Mouse (Mus musculus): Measurements from ENCODE around the gene Nfs1. TPM values are rescaled to one million over a fixed set of nuclear protein-coding genes. Genes with fewer than 3 reads are reported as not detected.
A peak's percentile ranks its signal among the peaks of the same experiment; 100 is the strongest.

Gene Nfs1
- polyA plus RNA-seq, 1 experiment from 2014 or later = 41.0 TPM

DNA sequence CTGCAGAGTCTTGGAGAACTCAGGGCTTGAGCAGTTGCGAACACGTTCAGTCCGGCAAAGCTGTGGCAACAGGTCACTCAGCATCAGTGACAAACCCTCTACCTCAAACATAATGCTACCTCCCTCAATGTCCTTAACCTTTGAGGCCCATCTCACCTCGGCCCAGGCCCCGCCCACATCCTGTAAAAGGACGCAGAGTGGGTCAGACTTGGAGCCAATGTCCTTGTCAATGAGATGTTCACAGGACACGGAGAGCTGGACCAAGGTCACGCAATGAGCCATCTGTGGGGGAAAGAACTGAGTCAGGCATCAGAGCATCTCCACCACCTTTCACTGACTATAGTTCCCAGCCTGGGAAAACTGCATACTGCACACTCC, 64.8 kb downstream of the Nfs1 start:
- no peaks in the 10 kb centered on the region for H3K4me1 ChIP-seq (replicated peaks; ENCODE audit: control insufficient read depth, insufficient read depth, low read length)
- H3K27me3 ChIP-seq (ENCODE audit: control insufficient read depth, insufficient read depth, low read depth, low read length) = no peaks in the 10 kb centered on the region
- 79% methylated on average over 8 of the region's 8 CpGs for WGBS
- no peaks in the 10 kb centered on the region for H3K9me3 ChIP-seq (ENCODE audit: control insufficient read depth, low read length)
- H3K27ac ChIP-seq (ENCODE audit: low read length) = no peak overlapping the region
- no peak for ATAC-seq (ENCODE audit: low read depth)
- H3K4me2 ChIP-seq (ENCODE audit: low read depth, low read length) = no peak overlapping the region
- no peak overlapping the region for H3K4me3 ChIP-seq (ENCODE audit: low read length)
- H3K36me3 ChIP-seq (ENCODE audit: control insufficient read depth, insufficient read depth, low read length) = peaks cover 39% of the 10 kb centered on the region
- no peak overlapping the region for H3K9ac ChIP-seq (ENCODE audit: low read length)

DNA sequence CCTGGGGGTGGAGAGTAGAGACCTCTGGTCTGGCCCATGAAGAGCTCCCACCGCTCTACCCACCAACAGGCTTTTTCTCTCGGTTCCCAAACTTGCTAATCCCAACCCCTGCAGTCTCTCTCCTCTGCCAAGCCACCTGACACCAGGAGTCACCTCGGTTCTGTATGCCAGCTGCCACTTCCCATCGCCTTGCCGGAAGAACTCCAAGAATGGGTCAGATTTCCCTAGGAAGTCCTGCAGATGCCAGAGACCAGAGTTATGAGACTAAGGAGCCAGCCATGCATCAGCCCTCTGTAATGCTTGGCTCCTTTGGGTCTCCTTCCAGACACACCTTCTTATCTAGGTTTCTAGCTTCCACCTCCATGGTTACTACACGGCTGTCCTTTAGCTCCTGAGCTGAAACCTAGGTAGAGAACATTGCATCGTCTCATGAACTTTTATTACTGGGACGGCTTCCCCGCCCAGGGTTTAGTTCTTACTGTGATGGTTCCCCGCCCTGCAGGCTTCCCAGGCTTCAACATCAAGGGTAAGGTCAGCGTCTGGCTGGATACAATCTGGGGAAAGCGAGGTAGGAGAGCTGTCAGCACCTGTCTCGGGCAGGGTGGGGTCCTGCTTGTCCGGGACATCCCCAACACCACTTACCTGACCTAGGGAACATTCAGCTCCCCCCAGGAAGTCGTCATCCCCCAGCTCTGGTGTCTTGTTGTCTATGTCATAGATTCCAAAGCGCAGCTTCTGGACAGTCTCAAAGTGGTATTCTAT, 65.4 kb downstream of the Nfs1 start:
- ATAC-seq (ENCODE audit: low read depth) = no peak
- H3K4me2 ChIP-seq (ENCODE audit: low read depth, low read length) = no peak overlapping the region
- no peaks in the 10 kb centered on the region for H3K9me3 ChIP-seq (ENCODE audit: control insufficient read depth, low read length)
- 88% methylated on average over 16 of the region's 16 CpGs for WGBS
- no peak overlapping the region for H3K9ac ChIP-seq (ENCODE audit: low read length)
- peaks cover 45% of the 10 kb centered on the region for H3K36me3 ChIP-seq (ENCODE audit: control insufficient read depth, insufficient read depth, low read length)
- H3K27me3 ChIP-seq (ENCODE audit: control insufficient read depth, insufficient read depth, low read depth, low read length) = no peaks in the 10 kb centered on the region
- no peaks in the 10 kb centered on the region for H3K4me1 ChIP-seq (replicated peaks; ENCODE audit: control insufficient read depth, insufficient read depth, low read length)
- H3K4me3 ChIP-seq (ENCODE audit: low read length) = no peak overlapping the region
- no peak overlapping the region for H3K27ac ChIP-seq (ENCODE audit: low read length)

DNA sequence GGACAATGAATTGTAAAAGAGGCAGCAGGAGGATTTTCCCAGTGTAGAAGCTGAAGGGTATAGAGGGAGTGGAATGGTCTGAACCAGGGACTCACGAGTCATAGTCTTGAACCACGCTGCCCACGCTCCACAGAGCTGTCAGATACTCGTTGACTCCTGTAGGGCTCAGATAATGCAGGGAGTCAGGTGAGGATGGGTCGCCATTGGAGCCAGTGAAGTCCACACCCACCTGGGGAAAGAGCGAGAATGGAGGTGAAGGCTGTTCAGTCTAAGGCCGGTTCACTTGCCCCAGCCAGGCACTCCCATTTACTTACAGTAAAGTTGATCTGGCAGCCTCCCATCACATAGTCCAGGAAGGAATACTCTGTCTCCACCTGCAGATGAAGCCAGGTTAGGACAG, 66.5 kb downstream of the Nfs1 start:
- H3K9ac ChIP-seq (ENCODE audit: low read length) = no peak overlapping the region
- no peak overlapping the region for H3K4me3 ChIP-seq (ENCODE audit: low read length)
- no peak overlapping the region for H3K27ac ChIP-seq (ENCODE audit: low read length)
- H3K4me2 ChIP-seq (ENCODE audit: low read depth, low read length) = no peak overlapping the region
- H3K27me3 ChIP-seq (ENCODE audit: control insufficient read depth, insufficient read depth, low read depth, low read length) = no peaks in the 10 kb centered on the region
- no peak for ATAC-seq (ENCODE audit: low read depth)
- H3K9me3 ChIP-seq (ENCODE audit: control insufficient read depth, low read length) = no peaks in the 10 kb centered on the region
- H3K36me3 ChIP-seq (ENCODE audit: control insufficient read depth, insufficient read depth, low read length) = peaks cover 55% of the 10 kb centered on the region
- WGBS = 89% methylated on average over 7 of the region's 7 CpGs
- H3K4me1 ChIP-seq (replicated peaks; ENCODE audit: control insufficient read depth, insufficient read depth, low read length) = no peaks in the 10 kb centered on the region

DNA sequence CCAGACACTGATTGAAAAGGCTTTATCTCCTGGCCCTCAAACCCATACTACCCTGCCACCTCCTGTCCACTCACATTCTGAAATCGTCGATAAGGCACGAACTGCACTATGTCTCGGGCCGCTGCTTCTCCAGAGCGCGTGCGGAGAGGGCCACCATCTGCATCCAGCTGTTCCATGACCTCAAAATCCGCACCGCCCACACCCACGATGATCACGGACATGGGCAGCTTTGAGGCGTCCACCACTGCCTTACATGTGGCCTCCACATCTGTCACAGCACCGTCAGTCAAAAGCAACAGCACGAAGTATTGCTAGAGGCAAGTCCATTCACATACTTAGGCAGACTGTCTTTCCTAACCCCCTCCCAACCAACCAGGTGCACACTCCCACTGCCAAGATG, 70.3 kb downstream of the Nfs1 start:
- Histone ChIP-seq H3K9me3 (ENCODE audit: control insufficient read depth, low read length) (no peaks in the 10 kb centered on the region), H3K27me3 (ENCODE audit: control insufficient read depth, insufficient read depth, low read depth, low read length) (no peaks in the 10 kb centered on the region), H3K9ac (ENCODE audit: low read length) (no peak overlapping the region), H3K4me1 (replicated peaks; ENCODE audit: control insufficient read depth, insufficient read depth, low read length) (no peaks in the 10 kb centered on the region), H3K4me2 (ENCODE audit: low read depth, low read length) (no peak overlapping the region), H3K4me3 (ENCODE audit: low read length) (no peak overlapping the region), H3K36me3 (ENCODE audit: control insufficient read depth, insufficient read depth, low read length) (peaks cover 66% of the 10 kb centered on the region), H3K27ac (ENCODE audit: low read length) (no peak overlapping the region)
- peak; percentile 53 for ATAC-seq (ENCODE audit: low read depth)
- WGBS = 85% methylated on average over 15 of the region's 15 CpGs

Other genes starting within 250 kb of the Nfs1 start
- 59.6 and 64.9 TPM in 2 replicates for gene Uqcc1, start 213.9 kb downstream of the Nfs1 start, polyA plus RNA-seq (2015; fragmentation: Nextera tagmentation; extraction: Ambion mirVana)
- not detected in 2 replicates for gene Gm15557, start 203.5 kb downstream of the Nfs1 start, polyA plus RNA-seq (2015; fragmentation: Nextera tagmentation; extraction: Ambion mirVana)
- gene Gdf5, start 198.8 kb downstream of the Nfs1 start, polyA plus RNA-seq (2015; fragmentation: Nextera tagmentation; extraction: Ambion mirVana) = 0.23 and 0.33 TPM in 2 replicates
- gene Cep250, start 187.7 kb downstream of the Nfs1 start, polyA plus RNA-seq (2015; fragmentation: Nextera tagmentation; extraction: Ambion mirVana) = 16.3 and 17.6 TPM in 2 replicates
- 1.5 and 1.6 TPM in 2 replicates for gene 6430550D23Rik, start 136.2 kb downstream of the Nfs1 start, polyA plus RNA-seq (2015; fragmentation: Nextera tagmentation; extraction: Ambion mirVana)
- 224 and 242 TPM in 2 replicates for gene Ergic3, start 136.1 kb downstream of the Nfs1 start, polyA plus RNA-seq (2015; fragmentation: Nextera tagmentation; extraction: Ambion mirVana)
- not detected in 2 replicates for gene Fer1l4, start 91.2 kb downstream of the Nfs1 start, polyA plus RNA-seq (2015; fragmentation: Nextera tagmentation; extraction: Ambion mirVana)
- 1.9 and 2.5 TPM in 2 replicates for gene Spag4, start 79.0 kb downstream of the Nfs1 start, polyA plus RNA-seq (2015; fragmentation: Nextera tagmentation; extraction: Ambion mirVana)
- 71.0 and 75.1 TPM in 2 replicates for gene Cpne1, start 32.2 kb downstream of the Nfs1 start, polyA plus RNA-seq (2015; fragmentation: Nextera tagmentation; extraction: Ambion mirVana)
- 24.6 and 31.3 TPM in 2 replicates for gene Rbm12, start 32.2 kb downstream of the Nfs1 start, polyA plus RNA-seq (2015; fragmentation: Nextera tagmentation; extraction: Ambion mirVana)
- 20.7 and 21.4 TPM in 2 replicates for gene Gm28036, start 17.1 kb downstream of the Nfs1 start, polyA plus RNA-seq (2015; fragmentation: Nextera tagmentation; extraction: Ambion mirVana)
- gene Romo1, start 147 bp downstream of the Nfs1 start, polyA plus RNA-seq (2015; fragmentation: Nextera tagmentation; extraction: Ambion mirVana) = 338 and 368 TPM in 2 replicates
- 628 and 645 TPM in 2 replicates for gene Rbm39, start 36.1 kb upstream of the Nfs1 start, polyA plus RNA-seq (2015; fragmentation: Nextera tagmentation; extraction: Ambion mirVana)
- 62.8 and 70.6 TPM in 2 replicates for gene Phf20, start 52.3 kb upstream of the Nfs1 start, polyA plus RNA-seq (2015; fragmentation: Nextera tagmentation; extraction: Ambion mirVana)
- 3.8 and 4.4 TPM in 2 replicates for gene Cnbd2, start 168.1 kb upstream of the Nfs1 start, polyA plus RNA-seq (2015; fragmentation: Nextera tagmentation; extraction: Ambion mirVana)
- 39.1 and 53.6 TPM in 2 replicates for gene Scand1, start 168.5 kb upstream of the Nfs1 start, polyA plus RNA-seq (2015; fragmentation: Nextera tagmentation; extraction: Ambion mirVana)